Mouse (Mus musculus) forebrain, embryonic 16.5 days (tissue): ENCODE results near the gene Defb18. TPM values are rescaled to one million over a fixed set of nuclear protein-coding genes. Genes with fewer than 3 reads are reported as not detected.
"Not testable (repeated sequence)": the region's sequence is repeated elsewhere in the genome, so short reads cannot be mapped to it uniquely, and the experiment has no call there.

Experiments used
- ATAC-seq: fragments of 200-750 bp; cut with Nextera tagmentation; 2 replicates; pipeline ENCODE4 v1.8.0; 2017; ENCODE audit warnings: mild to moderate bottlenecking, moderate library complexity
- H3K27ac ChIP-seq: fragments of 300-500 bp; sonication (generic); 2 replicates; pipeline ENCODE4 v1.5.1; 2014; ENCODE audit warnings: low read length, control low read depth
- H3K27me3 ChIP-seq: fragments of 300-500 bp; sonication (generic); replicated peaks from 2 replicates; pipeline ENCODE4 v1.6.1; 2014; ENCODE audit warnings: low read length; ENCODE audit not compliant: control insufficient read depth, insufficient read depth
- H3K36me3 ChIP-seq: fragments of 300-500 bp; sonication (generic); 2 replicates; pipeline ENCODE4 v1.6.1; 2014; ENCODE audit not compliant: control insufficient read depth, insufficient read depth
- H3K4me1 ChIP-seq: fragments of 300-500 bp; sonication (generic); replicated peaks from 2 replicates; pipeline ENCODE4 v1.6.1; 2014; ENCODE audit warnings: low read length; ENCODE audit not compliant: control insufficient read depth, insufficient read depth
- H3K4me2 ChIP-seq: fragments of 300-500 bp; sonication (generic); 2 replicates; pipeline ENCODE4 v1.6.1; 2014; ENCODE audit warnings: mild to moderate bottlenecking, low read length, control low read depth
- H3K4me3 ChIP-seq: fragments of 300-500 bp; sonication (generic); replicated peaks from 2 replicates; pipeline ENCODE4 v1.5.1; 2014; ENCODE audit warnings: mild to moderate bottlenecking, low read length, control low read depth
- H3K9ac ChIP-seq: fragments of 300-500 bp; sonication (generic); replicated peaks from 2 replicates; pipeline ENCODE4 v1.6.1; 2014; ENCODE audit warnings: low read depth, low read length, control low read depth
- H3K9me3 ChIP-seq: fragments of 300-500 bp; sonication (generic); 2 replicates; pipeline ENCODE4 v1.6.1; 2016; ENCODE audit warnings: low read length; ENCODE audit not compliant: control insufficient read depth
- WGBS: fragments of 180-500 bp; shearing (Covaris S2); extraction: QIAGEN DNeasy Blood & Tissue Kit; methylation state at CpG from one replicate; pipeline ENCODE4 v1.1.7; 2014; 5-methylcytosine and 5-hydroxymethylcytosine counted together
- polyA plus RNA-seq: library from polyadenylated mRNA; unstranded; fragments of >200 nt; fragmentation: Nextera tagmentation; extraction: Ambion mirVana; gene quantifications from 2 replicates; pipeline ENCODE4 v1.2.1, GENCODE M21; 2015

Defb18 gene
- polyA plus RNA-seq: not detected in 2 replicates

- Histone ChIP-seq H3K4me1 (no peaks in the 10 kb centered on the region), H3K9ac (no peak within 1 kb of the TSS), H3K27me3 (no peaks in the 10 kb centered on the region), H3K36me3 (no peaks in the 10 kb centered on the region), H3K9me3 (no peaks in the 10 kb centered on the region), H3K27ac (no peak within 1 kb of the TSS), H3K4me2 (no peak within 1 kb of the TSS), H3K4me3 (no peak within 1 kb of the TSS)
- WGBS: 75% methylated on average over 1 of the region's 1 CpGs
- no peak for ATAC-seq
These were observed at the start of gene Defb18 for GRCm38 (mm10) chr1:18237343-18237742. Gene Defb18 (minus strand): TSS chr1:18237443.

GRCm38 (mm10) chr1:18271095-18271494 lies 33.9 kb upstream of the Defb18 start:
- Histone ChIP-seq H3K4me1 (no peaks in the 10 kb centered on the region), H3K36me3 (no peaks in the 10 kb centered on the region), H3K9me3 (no peaks in the 10 kb centered on the region), H3K9ac (no peak overlapping the region), H3K4me3 (no peak overlapping the region), H3K27me3 (no peaks in the 10 kb centered on the region), H3K4me2 (no peak overlapping the region), H3K27ac (no peak overlapping the region)
- ATAC-seq: no peak
- WGBS: 86% methylated on average over 4 of the region's 4 CpGs

- no peaks in the 10 kb centered on the region for H3K4me1 ChIP-seq
- WGBS: 36% methylated on average over 5 of the region's 5 CpGs
These were observed 31.6 kb upstream of the Defb18 start for GRCm38 (mm10) chr1:18268845-18269244.

GRCm38 (mm10) chr1:18265038-18265437 lies 27.8 kb upstream of the Defb18 start, which contains the start of gene Defb41:
Gene Defb41 (minus strand): TSS chr1:18265138.
- no peaks in the 10 kb centered on the region for H3K36me3 ChIP-seq
- H3K9ac ChIP-seq: no peak within 1 kb of the TSS
- H3K27me3 ChIP-seq: no peaks in the 10 kb centered on the region
- H3K4me3 ChIP-seq: no peak within 1 kb of the TSS
- H3K9me3 ChIP-seq: no peaks in the 10 kb centered on the region
- ATAC-seq: no peak
- no peak within 1 kb of the TSS for H3K27ac ChIP-seq
- no peaks in the 10 kb centered on the region for H3K4me1 ChIP-seq
- H3K4me2 ChIP-seq: no peak within 1 kb of the TSS

More at GRCm38 (mm10) chr1:18268845-18269244, 31.6 kb upstream of the Defb18 start:
- Histone ChIP-seq H3K27ac (no peak overlapping the region), H3K4me3 (no peak overlapping the region), H3K36me3 (no peaks in the 10 kb centered on the region), H3K27me3 (no peaks in the 10 kb centered on the region), H3K9me3 (no peaks in the 10 kb centered on the region), H3K4me2 (no peak overlapping the region), H3K9ac (no peak overlapping the region)
- ATAC-seq: no peak

- H3K36me3 ChIP-seq, H3K4me1 ChIP-seq, H3K9ac ChIP-seq, H3K27ac ChIP-seq, H3K4me2 ChIP-seq, H3K27me3 ChIP-seq, ATAC-seq, H3K9me3 ChIP-seq, H3K4me3 ChIP-seq: not testable (repeated sequence)
- WGBS: 81% methylated on average over 9 of the region's 9 CpGs
These were observed 8.7 kb upstream of the Defb18 start for GRCm38 (mm10) chr1:18245801-18246580.

GRCm38 (mm10) chr1:18223385-18223945 lies 13.8 kb downstream of the Defb18 start:
- H3K4me2 ChIP-seq: no peak overlapping the region
- ATAC-seq: no peak
- 65% methylated on average over 3 of the region's 3 CpGs for WGBS
- no peak overlapping the region for H3K9ac ChIP-seq
- no peak overlapping the region for H3K4me3 ChIP-seq
- H3K9me3 ChIP-seq: no peaks in the 10 kb centered on the region
- H3K27ac ChIP-seq: no peak overlapping the region
- no peaks in the 10 kb centered on the region for H3K27me3 ChIP-seq
- no peaks in the 10 kb centered on the region for H3K4me1 ChIP-seq
- H3K36me3 ChIP-seq: no peaks in the 10 kb centered on the region

GRCm38 (mm10) chr1:18191719-18192118 lies 45.5 kb downstream of the Defb18 start:
- Histone ChIP-seq H3K9me3 (no peaks in the 10 kb centered on the region), H3K4me1 (peaks cover 13% of the 10 kb centered on the region), H3K36me3 (no peaks in the 10 kb centered on the region), H3K4me2 (no peak overlapping the region), H3K4me3 (no peak overlapping the region), H3K27me3 (no peaks in the 10 kb centered on the region), H3K9ac (no peak overlapping the region), H3K27ac (peak overlapping the region; percentile 65)
- WGBS: 1% methylated on average over 4 of the region's 4 CpGs
- ATAC-seq: peak; percentile 90

GRCm38 (mm10) chr1:18190714-18191712 lies 46.2 kb downstream of the Defb18 start:
- WGBS: 4% methylated on average over 1 of the region's 1 CpGs
- Histone ChIP-seq H3K9ac (no peak overlapping the region), H3K27ac (peak overlapping the region; percentile 65), H3K36me3 (no peaks in the 10 kb centered on the region), H3K4me1 (peaks cover 13% of the 10 kb centered on the region), H3K4me2 (no peak overlapping the region), H3K4me3 (no peak overlapping the region), H3K9me3 (no peaks in the 10 kb centered on the region), H3K27me3 (no peaks in the 10 kb centered on the region)
- ATAC-seq: peak; percentile 83
